Mouse (Mus musculus) thymus, adult 2 months (tissue): ENCODE data around the gene Ormdl3. TPM values are rescaled to one million over a fixed set of nuclear protein-coding genes. Genes with fewer than 3 reads are reported as not detected.

Source experiments
- DNase-seq: peaks from one replicate; pipeline ENCODE4 v3.0.0; 2021
- H3K27ac ChIP-seq: fragments of 200-500 bp; 2 replicates; pipeline ENCODE4 v1.5.1; 2012; ENCODE audit warnings: low read length, control low read depth; ENCODE audit not compliant: control insufficient read depth, insufficient read depth
- H3K27me3 ChIP-seq: fragments of 200-500 bp; 2 replicates; pipeline ENCODE4 v1.6.1; 2012; ENCODE audit warnings: mild to moderate bottlenecking, low read length, moderate library complexity, mixed read lengths; ENCODE audit not compliant: control insufficient read depth, insufficient read depth
- H3K36me3 ChIP-seq: fragments of 200-500 bp; 2 replicates; pipeline ENCODE4 v1.6.1; 2012; ENCODE audit warnings: mild to moderate bottlenecking, low read length, moderate library complexity; ENCODE audit not compliant: control insufficient read depth, insufficient read depth
- H3K4me1 ChIP-seq: fragments of 200-500 bp; replicated peaks from 2 replicates; pipeline ENCODE4 v1.6.1; 2012; ENCODE audit warnings: low read length; ENCODE audit not compliant: control insufficient read depth, insufficient read depth
- H3K4me3 ChIP-seq: fragments of 200-500 bp; 2 replicates; pipeline ENCODE4 v1.5.1; 2012; ENCODE audit warnings: mild to moderate bottlenecking, low read length, control low read depth, moderate library complexity; ENCODE audit not compliant: control insufficient read depth, insufficient read depth
- CTCF ChIP-seq: fragments of 200-500 bp; IDR thresholded peaks from 2 replicates; pipeline ENCODE4 v1.5.1; 2012; ENCODE audit warnings: mild to moderate bottlenecking, control low read depth, low read length, moderate library complexity, borderline replicate concordance; ENCODE audit not compliant: control insufficient read depth, poor library complexity, insufficient read depth; ENCODE audit errors: extremely low read depth
- POLR2A ChIP-seq: fragments of 200-500 bp; IDR thresholded peaks from 2 replicates; pipeline ENCODE4 v1.6.1; 2012; ENCODE audit warnings: mild to moderate bottlenecking, low read length, control low read depth, moderate library complexity; ENCODE audit not compliant: control insufficient read depth, poor library complexity, insufficient read depth; ENCODE audit errors: extremely low read depth
- WGBS: fragments of 180-500 bp; shearing (Covaris S2); methylation state at CpG from one replicate; pipeline ENCODE4 v1.1.7; 2018; 5-methylcytosine and 5-hydroxymethylcytosine counted together
- polyA plus RNA-seq: library from polyadenylated mRNA; depleted of rRNA; stranded (reverse); fragments of >200 nt; gene quantifications from 2 replicates; pipeline ENCODE4 v1.2.3, GENCODE M21; 2012

Gene Ormdl3
- polyA plus RNA-seq, 1 experiment: 74.6 TPM

GRCm38 (mm10) chr11:98577776-98578175 lies 9.4 kb downstream of the Ormdl3 start:
- Histone ChIP-seq H3K36me3 (peaks cover 13% of the 10 kb centered on the region), H3K4me1 (0 out of 2 replicates have a peak, but pooled peaks cover 2% of the 10 kb centered on the region), H3K4me3 (no peak overlapping the region), H3K27me3 (no peaks in the 10 kb centered on the region), H3K27ac (no peak overlapping the region)
- no peak for TF ChIP-seq POLR2A
- no peak for DNase-seq
- WGBS: 92% methylated on average over 5 of the region's 5 CpGs

DNA sequence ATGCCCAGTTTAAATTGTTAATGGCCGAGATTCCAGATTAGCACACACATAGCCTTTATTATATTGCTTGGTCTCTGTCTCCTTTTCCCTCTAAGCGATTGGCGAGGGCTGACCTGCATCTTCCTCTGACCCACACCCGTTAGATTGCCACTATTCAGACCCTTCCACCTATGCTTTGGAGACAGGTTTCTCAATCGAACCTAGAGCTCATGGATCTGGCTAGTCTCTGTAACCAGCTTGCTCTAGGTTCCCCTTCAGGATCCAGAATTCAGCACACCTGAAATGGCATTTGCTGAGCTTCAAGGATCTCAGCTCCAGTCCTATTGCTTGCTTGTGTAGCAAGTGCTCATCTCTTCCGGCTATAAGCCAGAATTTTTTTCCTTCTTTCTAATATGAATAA lies 17.7 kb downstream of the Ormdl3 start:
- Histone ChIP-seq H3K27ac (no peak overlapping the region), H3K4me1 (no peaks in the 10 kb centered on the region), H3K4me3 (no peak overlapping the region), H3K27me3 (no peaks in the 10 kb centered on the region), H3K36me3 (no peaks in the 10 kb centered on the region)
- TF ChIP-seq CTCF (no peak), POLR2A (no peak)
- WGBS: 90% methylated on average over 6 of the region's 6 CpGs
- no peak for DNase-seq

- Histone ChIP-seq H3K4me1 (no peaks in the 10 kb centered on the region), H3K27me3 (no peaks in the 10 kb centered on the region), H3K27ac (no peak overlapping the region), H3K36me3 (no peaks in the 10 kb centered on the region), H3K4me3 (no peak overlapping the region)
- 52% methylated on average over 8 of the region's 8 CpGs for WGBS
- DNase-seq: no peak
- TF ChIP-seq POLR2A (no peak), CTCF (peak; percentile 54; the same call in 1 of the 2 replicates)
These were observed 18.8 kb downstream of the Ormdl3 start for GRCm38 (mm10) chr11:98568326-98568725.

DNA sequence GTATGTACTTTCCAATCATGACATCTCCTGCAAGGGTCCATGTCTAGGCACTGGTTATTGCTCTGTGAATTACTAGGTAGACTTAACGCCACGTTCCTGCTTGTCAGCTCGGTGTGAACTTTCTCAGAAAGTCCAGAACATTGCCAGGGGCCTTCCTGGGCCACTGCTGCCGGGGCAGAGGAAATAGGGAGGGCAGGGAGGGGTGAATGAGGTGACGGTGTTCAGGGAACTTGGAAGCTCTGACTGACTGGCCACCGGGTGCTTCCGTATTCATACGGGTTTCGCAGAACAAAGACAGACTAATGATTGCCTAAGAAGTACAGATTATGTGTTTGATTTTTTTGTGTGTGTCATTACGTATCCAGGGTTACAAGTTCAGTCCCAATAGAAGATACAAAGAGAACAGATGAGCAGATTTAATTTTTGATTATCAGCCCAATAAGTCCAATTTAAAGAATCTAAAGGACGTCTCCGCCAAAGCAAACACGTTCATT lies 23.2 kb downstream of the Ormdl3 start:
- Histone ChIP-seq H3K4me3 (no peak overlapping the region), H3K36me3 (no peaks in the 10 kb centered on the region), H3K27ac (no peak overlapping the region), H3K4me1 (no peaks in the 10 kb centered on the region), H3K27me3 (no peaks in the 10 kb centered on the region)
- 73% methylated on average over 13 of the region's 13 CpGs for WGBS
- no peak for DNase-seq
- no peak for TF ChIP-seq CTCF
- TF ChIP-seq POLR2A: no peak

DNA sequence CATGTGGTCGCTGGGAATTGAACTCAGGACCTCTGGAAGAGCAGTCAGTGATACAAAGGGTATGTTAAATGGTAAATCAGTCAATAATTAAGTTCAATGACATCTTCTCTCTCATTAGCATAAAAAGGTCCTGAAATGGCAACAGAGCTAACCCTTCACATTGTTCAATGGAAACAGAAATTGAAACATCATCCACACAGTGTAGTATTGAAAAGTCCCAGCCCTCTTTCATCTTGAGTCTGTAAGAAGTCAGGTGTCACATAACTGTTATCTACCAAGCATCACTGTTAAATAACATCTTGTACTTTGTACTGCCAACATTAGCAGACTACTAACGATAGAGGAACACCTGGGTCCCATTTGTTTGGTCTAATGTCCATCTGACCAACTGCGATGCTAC lies 24.1 kb downstream of the Ormdl3 start:
- no peaks in the 10 kb centered on the region for H3K36me3 ChIP-seq
- H3K27me3 ChIP-seq: no peaks in the 10 kb centered on the region
- H3K27ac ChIP-seq: no peak overlapping the region
- H3K4me1 ChIP-seq: no peaks in the 10 kb centered on the region
- H3K4me3 ChIP-seq: no peak overlapping the region
- TF ChIP-seq CTCF (no peak), POLR2A (no peak)
- no peak for DNase-seq
- WGBS: 82% methylated on average over 3 of the region's 3 CpGs

DNA sequence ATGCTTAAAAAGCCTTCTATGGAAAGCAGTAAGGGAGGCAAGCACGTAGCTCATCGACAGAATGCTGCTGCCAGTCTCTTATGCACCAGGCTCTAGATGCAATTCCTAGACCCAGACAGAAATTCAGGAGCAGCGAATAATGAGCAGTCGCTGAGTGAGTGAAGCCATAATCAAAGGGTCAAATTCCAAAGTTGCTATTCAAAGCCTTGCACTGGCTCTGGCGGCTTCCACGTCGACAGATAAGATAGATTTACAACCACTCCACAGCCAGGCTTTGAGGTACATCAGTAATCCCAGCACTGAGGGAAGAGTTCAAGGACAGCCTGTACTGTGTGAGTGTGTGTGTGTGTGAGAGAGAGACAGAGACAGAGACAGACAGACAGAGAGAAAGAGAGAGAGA lies 26.2 kb downstream of the Ormdl3 start:
- H3K27me3 ChIP-seq: no peaks in the 10 kb centered on the region
- TF ChIP-seq CTCF: no peak
- TF ChIP-seq POLR2A: no peak
- 75% methylated on average over 7 of the region's 7 CpGs for WGBS
- no peaks in the 10 kb centered on the region for H3K4me1 ChIP-seq
- no peak overlapping the region for H3K27ac ChIP-seq
- no peak overlapping the region for H3K4me3 ChIP-seq
- DNase-seq: no peak
- no peaks in the 10 kb centered on the region for H3K36me3 ChIP-seq

GRCm38 (mm10) chr11:98555124-98555700 lies 32.0 kb downstream of the Ormdl3 start:
- no peak for DNase-seq
- H3K4me3 ChIP-seq: no peak overlapping the region
- peaks cover 8% of the 10 kb centered on the region; the same call in 1 of the 2 replicates for H3K4me1 ChIP-seq
- H3K27ac ChIP-seq: no peak overlapping the region
- H3K27me3 ChIP-seq: no peaks in the 10 kb centered on the region
- no peaks in the 10 kb centered on the region for H3K36me3 ChIP-seq
- WGBS: 68% methylated on average over 12 of the region's 12 CpGs
- TF ChIP-seq CTCF: no peak
- no peak for TF ChIP-seq POLR2A
